Mouse (Mus musculus) testis, postnatal 10 days (tissue): ENCODE measurements around the gene Rps21.
A peak's percentile ranks its signal among the peaks of the same experiment; 100 is the strongest.

Experiments used
- DNase-seq: peaks from one replicate; pipeline ENCODE4 v3.0.0; 2021; ENCODE audit warnings: low spot score

Gene Rps21

GRCm38 (mm10) chr2:180229129-180229528 is 28.0 kb upstream of the Rps21 start:
- no peak for DNase-seq

GRCm38 (mm10) chr2:180230482-180230881 is 26.7 kb upstream of the Rps21 start:
- peak; percentile 48 for DNase-seq

GRCm38 (mm10) chr2:180233101-180233904 is 23.9 kb upstream of the Rps21 start:
- DNase-seq = no peak

DNA sequence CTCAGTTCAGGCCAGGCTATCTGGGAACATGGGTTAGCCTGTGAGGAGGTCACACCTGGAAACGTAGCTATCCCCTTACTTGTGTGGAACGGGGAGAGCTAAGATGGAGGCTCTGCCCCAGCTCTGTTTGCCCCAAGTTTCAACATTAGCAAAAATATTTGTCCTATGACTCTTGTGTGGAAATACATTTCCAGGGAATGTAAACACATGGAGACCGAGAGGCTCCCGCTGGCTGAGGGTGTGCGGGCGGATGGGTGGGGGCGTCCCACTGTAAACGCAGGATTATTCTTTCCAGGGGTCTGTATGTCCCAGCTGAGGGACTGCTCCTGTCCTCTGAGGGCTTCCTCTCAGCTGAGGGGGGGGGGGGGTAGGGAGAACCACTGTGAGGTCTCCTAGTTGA is 22.8 kb upstream of the Rps21 start:
- DNase-seq = no peak

GRCm38 (mm10) chr2:180234980-180235379 is 22.2 kb upstream of the Rps21 start:
- DNase-seq = peak; percentile 43

DNA sequence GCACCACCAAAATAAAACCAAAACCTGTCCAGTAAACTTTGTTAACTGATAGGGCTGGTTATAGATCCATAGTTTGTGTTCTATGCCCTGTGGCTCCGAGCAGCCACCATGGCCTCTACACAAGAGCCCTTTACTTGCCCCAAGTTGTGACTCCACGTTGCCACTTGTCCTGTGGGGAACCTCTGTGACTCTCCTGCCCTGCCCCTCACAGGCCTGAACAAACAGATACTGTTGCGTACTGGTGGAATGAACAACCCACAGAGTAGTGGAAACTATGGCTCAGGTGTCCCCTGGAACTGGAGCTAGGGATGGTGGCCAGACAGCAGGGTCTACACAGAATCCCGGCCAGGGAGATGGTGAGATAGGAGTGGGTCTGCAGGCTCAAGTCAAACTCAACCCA is 21.4 kb upstream of the Rps21 start:
- no peak for DNase-seq

GRCm38 (mm10) chr2:180236500-180236899 is 20.7 kb upstream of the Rps21 start:
- no peak for DNase-seq

DNA sequence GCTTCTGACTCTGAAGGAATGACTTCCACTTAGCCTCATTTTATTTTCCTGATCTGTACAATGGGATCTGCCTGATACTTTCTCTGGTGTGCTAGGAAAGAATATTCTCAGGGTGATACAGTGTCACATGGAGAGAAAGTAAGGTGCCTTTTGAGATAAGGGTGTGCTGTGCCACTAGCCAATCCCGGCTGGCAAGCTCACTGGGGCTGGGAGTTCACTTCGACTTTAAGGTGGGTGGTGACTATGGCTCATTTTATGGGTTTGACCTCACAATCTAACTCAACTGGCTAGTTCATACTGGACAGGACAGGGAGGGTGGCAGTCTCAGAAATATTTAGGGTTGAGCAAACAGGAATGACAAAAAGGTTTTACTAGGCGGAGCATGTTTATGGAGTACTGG is 20.2 kb upstream of the Rps21 start:
- no peak for DNase-seq

- no peak for DNase-seq
Measured at GRCm38 (mm10) chr2:180237601-180238345, 19.4 kb upstream of the Rps21 start.

DNA sequence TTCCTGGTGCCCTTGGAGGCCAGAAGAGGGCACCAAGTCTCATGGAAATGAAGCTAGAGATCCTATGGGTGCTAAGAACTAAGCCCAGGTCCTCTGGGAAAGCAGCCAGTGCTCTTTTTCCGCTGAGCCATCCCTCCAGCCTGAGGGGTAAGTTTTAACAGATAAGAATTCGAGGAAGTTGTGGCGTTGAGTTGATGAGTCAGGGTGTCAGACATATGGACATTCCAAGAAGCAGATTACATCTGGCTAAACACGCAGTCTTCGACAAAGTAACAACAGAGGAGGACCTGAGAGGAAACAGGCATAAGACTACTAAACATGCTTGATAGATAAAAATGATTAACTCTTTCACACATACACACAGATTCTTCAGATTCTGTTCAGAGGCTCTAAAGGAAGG is 18.6 kb upstream of the Rps21 start:
- DNase-seq = no peak

DNA sequence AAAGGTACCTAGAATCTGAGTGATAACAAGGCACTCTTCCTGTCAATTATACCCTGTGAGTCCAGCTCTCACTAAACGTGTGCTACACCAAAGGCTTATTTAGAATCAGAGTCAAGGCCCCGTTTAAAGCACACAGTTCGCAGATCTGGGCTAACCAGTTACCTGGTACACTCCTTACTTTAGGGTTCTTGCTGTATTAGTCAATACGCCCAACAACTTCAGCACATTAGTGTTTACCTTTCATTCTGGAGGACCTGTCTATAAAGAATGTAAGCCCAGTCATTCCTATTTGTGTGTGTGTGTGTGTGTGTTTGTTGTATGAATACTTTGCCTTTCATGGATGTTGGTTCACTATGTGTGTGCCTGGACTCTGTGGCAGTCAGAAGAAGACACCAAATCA is 14.1 kb upstream of the Rps21 start:
- no peak for DNase-seq

DNA sequence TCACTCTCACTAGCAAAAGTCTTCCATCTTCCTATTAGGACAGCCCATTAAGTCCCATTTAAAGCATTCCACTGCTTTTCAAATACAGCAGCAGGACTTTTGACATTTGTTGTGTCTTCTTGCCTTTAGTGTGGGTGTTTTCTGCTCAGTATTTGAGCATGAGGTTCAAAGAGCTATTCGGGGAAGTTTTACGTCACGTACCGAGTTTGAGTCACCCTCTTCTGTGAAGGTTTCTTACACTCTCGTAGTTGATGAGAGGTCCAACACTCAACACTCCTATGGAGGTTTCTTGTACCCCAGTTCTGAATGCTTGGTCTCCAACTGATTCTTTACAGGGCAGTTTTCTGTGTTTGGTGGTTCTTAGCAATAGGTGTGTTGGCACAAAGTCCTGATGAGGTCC is 9.3 kb upstream of the Rps21 start:
- no peak for DNase-seq

GRCm38 (mm10) chr2:180248947-180249660 is 8.1 kb upstream of the Rps21 start:
- no peak for DNase-seq

- peak; percentile 84 for DNase-seq
Measured at GRCm38 (mm10) chr2:180250930-180251611, 6.1 kb upstream of the Rps21 start.

GRCm38 (mm10) chr2:180251838-180252237 is 5.3 kb upstream of the Rps21 start:
- DNase-seq = no peak

- DNase-seq = no peak
Measured at GRCm38 (mm10) chr2:180254436-180255209, 2.6 kb upstream of the Rps21 start.

DNA sequence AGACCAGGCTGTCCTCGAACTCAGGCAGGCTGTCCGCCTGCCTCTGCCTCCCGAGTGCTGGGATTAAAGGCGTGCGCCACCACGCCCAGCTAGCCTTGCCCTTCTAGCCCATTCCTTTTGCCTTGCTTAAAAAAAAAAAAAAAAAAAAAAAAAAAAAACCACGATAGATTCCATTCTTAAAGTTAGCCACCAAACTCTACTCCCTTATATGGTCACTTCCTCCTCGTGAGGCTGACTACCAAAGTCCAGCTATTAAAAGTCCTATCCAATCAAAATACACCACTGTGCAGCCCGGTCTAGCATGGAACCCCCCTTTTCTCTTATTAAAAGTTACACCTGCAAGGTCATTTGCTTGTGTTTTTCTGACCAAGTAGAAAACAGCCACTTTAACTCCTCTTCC is 1.5 kb upstream of the Rps21 start:
- DNase-seq = no peak

DNA sequence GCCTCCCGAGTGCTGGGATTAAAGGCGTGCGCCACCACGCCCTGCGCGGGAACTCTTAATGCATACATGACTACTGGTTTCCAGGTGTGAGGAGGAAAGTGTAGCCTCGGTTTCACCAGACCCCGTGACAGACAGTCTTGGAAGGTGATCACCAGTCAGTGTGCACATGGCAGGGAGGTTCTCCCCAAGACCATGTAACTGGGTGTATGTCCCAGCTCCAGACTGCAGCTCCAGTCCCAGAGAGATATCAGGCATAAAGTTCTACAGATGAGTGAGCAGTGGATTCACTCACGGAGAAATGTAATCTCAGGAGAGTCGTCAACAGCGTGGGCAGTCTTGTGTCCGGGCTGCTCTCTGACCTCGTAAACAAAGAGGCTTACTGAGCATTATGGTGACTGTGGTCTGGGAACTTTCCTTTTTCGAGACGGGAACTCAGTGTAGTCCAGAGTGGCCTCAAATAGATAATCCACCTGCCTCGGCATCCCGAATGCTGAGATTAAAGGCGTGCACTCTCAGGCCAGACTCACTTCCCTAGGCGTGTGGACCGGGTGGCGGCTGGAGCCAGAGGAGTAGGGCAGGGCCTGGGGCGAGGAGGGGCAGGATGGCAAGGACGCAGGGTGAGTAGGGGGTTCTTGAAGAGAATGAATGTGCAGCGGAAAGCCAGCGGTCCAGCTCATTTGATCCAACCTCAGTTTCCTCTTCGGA is 729 bp upstream of the Rps21 start:
- no peak for DNase-seq

GRCm38 (mm10) chr2:180257963-180258865 is 1.0 kb downstream of the Rps21 start:
- no peak for DNase-seq
